Mouse (Mus musculus): ENCODE data around the gene Fam228b. TPM values are rescaled to one million over a fixed set of nuclear protein-coding genes. Genes with fewer than 3 reads are reported as not detected.
"Not testable (repeated sequence)": the region's sequence is repeated elsewhere in the genome, so short reads cannot be mapped to it uniquely, and the experiment has no call there.

The Fam228b gene
- polyA plus RNA-seq, 1 experiment: 5.7 TPM

GRCm38 (mm10) chr12:4707488-4708017, 61.5 kb downstream of the Fam228b start:
- no peak for DNase-seq (ENCODE audit: low read depth)
- no peak for TF ChIP-seq CTCF (IDR thresholded peaks at IDR 0.05; ENCODE audit: borderline replicate concordance, extremely low read depth, insufficient read depth, insufficient read length)
- no peak for TF ChIP-seq POLR2A (IDR thresholded peaks at IDR 0.05; ENCODE audit: borderline replicate concordance, extremely low read depth, insufficient read depth, insufficient read length, poor library complexity, severe bottlenecking)

GRCm38 (mm10) chr12:4706901-4707300, 62.2 kb downstream of the Fam228b start:
- TF ChIP-seq POLR2A (IDR thresholded peaks at IDR 0.05; ENCODE audit: borderline replicate concordance, extremely low read depth, insufficient read depth, insufficient read length, poor library complexity, severe bottlenecking) (no peak), CTCF (IDR thresholded peaks at IDR 0.05; ENCODE audit: borderline replicate concordance, extremely low read depth, insufficient read depth, insufficient read length) (no peak)

GRCm38 (mm10) chr12:4706175-4706574, 62.9 kb downstream of the Fam228b start:
- TF ChIP-seq POLR2A (IDR thresholded peaks at IDR 0.05; ENCODE audit: borderline replicate concordance, extremely low read depth, insufficient read depth, insufficient read length, poor library complexity, severe bottlenecking) (no peak), CTCF (IDR thresholded peaks at IDR 0.05; ENCODE audit: borderline replicate concordance, extremely low read depth, insufficient read depth, insufficient read length) (no peak)
- DNase-seq (ENCODE audit: low read depth): no peak

More at GRCm38 (mm10) chr12:4706901-4707300, 62.2 kb downstream of the Fam228b start:
- no peak for DNase-seq (ENCODE audit: low read depth)

- not testable (repeated sequence) for DNase-seq (ENCODE audit: low read depth)
Measured at GRCm38 (mm10) chr12:4705626-4706025, 63.4 kb downstream of the Fam228b start.

GRCm38 (mm10) chr12:4694534-4694933, 74.5 kb downstream of the Fam228b start:
- TF ChIP-seq POLR2A (IDR thresholded peaks at IDR 0.05; ENCODE audit: borderline replicate concordance, extremely low read depth, insufficient read depth, insufficient read length, poor library complexity, severe bottlenecking) (no peak), CTCF (IDR thresholded peaks at IDR 0.05; ENCODE audit: borderline replicate concordance, extremely low read depth, insufficient read depth, insufficient read length) (no peak)
- no peak for DNase-seq (ENCODE audit: low read depth)

- TF ChIP-seq POLR2A (IDR thresholded peaks at IDR 0.05; ENCODE audit: borderline replicate concordance, extremely low read depth, insufficient read depth, insufficient read length, poor library complexity, severe bottlenecking) (no peak), CTCF (IDR thresholded peaks at IDR 0.05; ENCODE audit: borderline replicate concordance, extremely low read depth, insufficient read depth, insufficient read length) (no peak)
- DNase-seq (ENCODE audit: low read depth): no peak
Measured at GRCm38 (mm10) chr12:4691193-4691592, 77.9 kb downstream of the Fam228b start.

Other genes starting within 250 kb of the Fam228b start
- gene Itsn2, start 176.6 kb downstream of the Fam228b start, polyA plus RNA-seq (2012; rRNA removed): 18.2 and 20.7 TPM in 2 replicates
- gene Gm3625, start 176.3 kb downstream of the Fam228b start, polyA plus RNA-seq (2012; rRNA removed): not detected in 2 replicates
- 1.6 and 1.8 TPM in 2 replicates for gene Fam228a, start 30.8 kb downstream of the Fam228b start, polyA plus RNA-seq (2012; rRNA removed)
- 8.2 and 8.7 TPM in 2 replicates for gene Pfn4, start 245 bp downstream of the Fam228b start, polyA plus RNA-seq (2012; rRNA removed)
- gene Sf3b6, start 48.3 kb upstream of the Fam228b start, polyA plus RNA-seq (2012; rRNA removed): 161 and 173 TPM in 2 replicates
- gene Fkbp1b, start 72.3 kb upstream of the Fam228b start, polyA plus RNA-seq (2012; rRNA removed): 30.0 and 31.0 TPM in 2 replicates
- gene Wdcp, start 74.0 kb upstream of the Fam228b start, polyA plus RNA-seq (2012; rRNA removed): 10.8 and 12.2 TPM in 2 replicates
- 2.7 and 4.7 TPM in 2 replicates for gene Mfsd2b, start 105.1 kb upstream of the Fam228b start, polyA plus RNA-seq (2012; rRNA removed)
- 11.0 and 13.5 TPM in 2 replicates for gene Ubxn2a, start 138.4 kb upstream of the Fam228b start, polyA plus RNA-seq (2012; rRNA removed)
- 26.4 and 31.8 TPM in 2 replicates for gene Atad2b, start 148.1 kb upstream of the Fam228b start, polyA plus RNA-seq (2012; rRNA removed)

Data from brain, embryonic 14.5 days (tissue).